Mouse (Mus musculus): ENCODE results near the gene Myo9b. TPM values are rescaled to one million over a fixed set of nuclear protein-coding genes. Genes with fewer than 3 reads are reported as not detected.

The Myo9b gene
- polyA plus RNA-seq (2015; fragmentation: Nextera tagmentation; extraction: Ambion mirVana), result 5.8 and 6.0 TPM in 2 replicates

DNA sequence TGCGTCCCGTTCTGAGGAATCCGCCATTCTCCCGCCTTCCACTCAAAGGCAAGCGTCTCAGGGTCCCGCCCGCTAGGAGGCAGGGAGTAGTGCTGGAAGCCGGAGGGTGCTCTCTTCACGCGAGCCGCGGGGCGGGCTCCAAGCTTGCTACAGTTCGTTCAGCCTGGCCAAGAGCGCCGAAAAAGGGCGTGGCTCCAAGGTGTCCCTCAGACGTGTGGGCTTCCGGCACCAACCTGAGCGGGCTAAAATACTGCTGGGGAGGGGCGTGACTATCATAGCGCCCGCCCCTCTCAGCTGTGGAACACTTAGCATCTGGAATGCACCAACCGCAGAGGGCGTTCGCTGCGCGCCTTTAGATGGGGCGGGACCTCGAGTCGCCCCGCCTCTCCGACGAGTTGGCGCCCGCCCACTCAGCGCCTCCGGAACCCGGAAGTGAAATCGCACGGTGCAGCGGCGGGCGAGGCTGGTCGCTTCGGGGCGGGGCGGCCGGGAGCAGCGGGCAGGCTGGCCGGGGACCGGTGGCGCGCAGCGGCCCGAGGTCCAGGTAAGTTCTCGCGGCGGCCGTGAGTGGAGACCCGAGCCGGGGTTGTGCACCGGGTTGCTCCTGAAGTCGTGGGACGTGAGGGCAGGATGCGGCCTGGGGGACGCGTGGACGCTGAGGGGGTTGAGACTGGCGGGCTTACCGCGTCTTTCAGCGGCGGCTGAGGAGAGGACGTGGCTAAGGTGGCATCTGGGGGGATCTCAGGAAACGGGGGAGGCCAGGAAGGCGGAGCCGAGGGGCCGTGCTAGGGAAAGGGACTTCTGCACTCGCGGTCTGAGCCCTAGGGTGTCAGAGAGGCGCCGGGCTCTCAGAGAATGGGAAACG is at the start of gene Myo9b, which contains the start of gene Haus8:
Myo9b (plus strand) TSS at position 429 of the 865 bp plus-strand sequence.
Haus8 (minus strand) TSS at position 649 of the 865 bp plus-strand sequence.
- H3K4me3 ChIP-seq (ENCODE audit: low read depth, low read length), result peak within 1 kb of the TSS; percentile 84
- peak within 1 kb of the TSS; percentile 77 for H3K9ac ChIP-seq (ENCODE audit: low read length)
- H3K9me3 ChIP-seq (ENCODE audit: control insufficient read depth, low read length), result no peaks in the 10 kb centered on the region
- WGBS, result under 1% methylated on average over 73 of the region's 84 CpGs
- peak within 1 kb of the TSS; percentile 92 for H3K27ac ChIP-seq (replicated peaks)
- DNase-seq (ENCODE audit: low spot score) (peak; percentile 98), ATAC-seq (ENCODE audit: low FRiP score, low TSS enrichment) (peak; percentile 99)
- H3K4me2 ChIP-seq (replicated peaks; ENCODE audit: low read depth), result peak within 1 kb of the TSS; percentile 86
- peaks cover 6% of the 10 kb centered on the region; the same call in 1 of the 2 replicates for H3K4me1 ChIP-seq (replicated peaks; ENCODE audit: control insufficient read depth, insufficient read depth)
- H3K27me3 ChIP-seq (ENCODE audit: control insufficient read depth, insufficient read depth, low read length), result no peaks in the 10 kb centered on the region
- no peaks in the 10 kb centered on the region; the same call in 1 of the 2 replicates for H3K36me3 ChIP-seq (ENCODE audit: control insufficient read depth, insufficient read depth, low read length)
- no peak for TF ChIP-seq EP300 (optimal IDR thresholded peaks at IDR 0.05)
- TF ChIP-seq CTCF (IDR thresholded peaks at IDR 0.05; ENCODE audit: low read depth), result peak; percentile 79

DNA sequence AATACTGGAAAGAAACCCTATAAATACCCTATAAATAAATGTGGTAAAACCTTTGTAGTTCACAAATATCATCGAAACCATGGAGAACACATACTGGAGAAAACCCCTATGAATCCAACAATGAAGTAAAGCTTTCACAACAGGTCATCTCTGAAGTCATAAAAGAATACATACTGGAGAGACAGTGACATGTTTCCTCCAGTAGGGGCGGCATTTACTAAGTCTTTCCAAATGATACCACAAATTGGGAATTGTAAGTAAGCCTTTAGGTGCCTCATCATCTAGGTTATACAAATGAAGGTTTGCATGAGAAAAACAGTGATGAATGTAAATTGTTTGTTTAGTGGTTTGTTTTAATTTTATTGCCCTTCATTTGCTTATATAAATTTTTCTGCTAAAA is 48.0 kb upstream of the Myo9b start:
- no peak overlapping the region for H3K9ac ChIP-seq (ENCODE audit: low read length)
- H3K4me2 ChIP-seq (replicated peaks; ENCODE audit: low read depth), result no peak overlapping the region
- H3K27me3 ChIP-seq (ENCODE audit: control insufficient read depth, insufficient read depth, low read length), result no peaks in the 10 kb centered on the region
- TF ChIP-seq CTCF (IDR thresholded peaks at IDR 0.05; ENCODE audit: low read depth) (peak; percentile 77), EP300 (optimal IDR thresholded peaks at IDR 0.05) (no peak)
- H3K36me3 ChIP-seq (ENCODE audit: control insufficient read depth, insufficient read depth, low read length), result no peaks in the 10 kb centered on the region
- no peak overlapping the region for H3K4me3 ChIP-seq (ENCODE audit: low read depth, low read length)
- ATAC-seq (ENCODE audit: low FRiP score, low TSS enrichment) (no peak), DNase-seq (ENCODE audit: low spot score) (no peak)
- H3K4me1 ChIP-seq (replicated peaks; ENCODE audit: control insufficient read depth, insufficient read depth), result no peaks in the 10 kb centered on the region
- H3K9me3 ChIP-seq (ENCODE audit: control insufficient read depth, low read length), result no peaks in the 10 kb centered on the region
- no peak overlapping the region for H3K27ac ChIP-seq (replicated peaks)
- 51% methylated on average over 2 of the region's 2 CpGs for WGBS

DNA sequence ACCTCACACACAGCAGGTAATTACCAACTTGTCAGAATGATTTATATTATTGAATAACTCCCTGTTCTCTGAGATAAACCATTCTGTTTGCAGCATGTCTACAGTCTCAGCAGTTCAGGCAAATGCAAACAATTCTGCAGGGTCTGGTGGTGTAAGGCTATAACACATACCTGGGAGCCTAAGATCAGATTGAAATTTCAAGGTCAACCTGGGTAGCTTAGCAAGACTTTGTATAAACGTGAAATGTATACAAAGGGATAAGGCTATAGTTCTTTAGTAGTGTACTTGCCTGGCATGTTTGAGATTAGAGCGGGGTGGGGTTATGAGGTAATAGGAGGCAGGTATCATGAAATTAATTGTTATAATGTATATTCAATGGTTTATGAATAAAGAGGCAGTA is 29.8 kb upstream of the Myo9b start:
- Histone ChIP-seq H3K27ac (replicated peaks) (no peak overlapping the region), H3K27me3 (ENCODE audit: control insufficient read depth, insufficient read depth, low read length) (no peaks in the 10 kb centered on the region), H3K9ac (ENCODE audit: low read length) (no peak overlapping the region), H3K4me2 (replicated peaks; ENCODE audit: low read depth) (no peak overlapping the region), H3K9me3 (ENCODE audit: control insufficient read depth, low read length) (no peaks in the 10 kb centered on the region), H3K36me3 (ENCODE audit: control insufficient read depth, insufficient read depth, low read length) (no peaks in the 10 kb centered on the region), H3K4me1 (replicated peaks; ENCODE audit: control insufficient read depth, insufficient read depth) (no peaks in the 10 kb centered on the region), H3K4me3 (ENCODE audit: low read depth, low read length) (no peak overlapping the region)
- DNase-seq (ENCODE audit: low spot score) (peak; percentile 37), ATAC-seq (ENCODE audit: low FRiP score, low TSS enrichment) (peak; percentile 89)
- 25% methylated on average over 2 of the region's 2 CpGs for WGBS
- TF ChIP-seq CTCF (IDR thresholded peaks at IDR 0.05; ENCODE audit: low read depth) (no peak), EP300 (optimal IDR thresholded peaks at IDR 0.05) (no peak)

DNA sequence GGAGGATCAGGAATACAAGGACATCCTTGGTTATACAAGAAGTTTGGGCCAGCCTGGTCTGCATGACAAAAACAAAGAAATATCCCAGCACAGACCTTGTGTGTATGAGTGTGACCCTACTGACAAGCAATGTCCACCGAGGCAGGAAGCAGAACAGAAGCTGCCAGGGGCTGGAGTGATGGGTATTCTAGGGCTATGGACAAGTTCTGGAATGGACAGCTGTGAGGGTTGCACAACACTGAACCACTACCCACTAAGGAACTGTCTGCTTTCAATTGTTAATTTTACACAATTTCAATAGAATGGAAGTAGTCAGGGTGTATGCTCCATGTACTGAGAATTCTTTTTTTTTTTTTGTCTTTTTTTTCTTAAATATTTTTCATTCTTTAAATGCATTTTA is 24.3 kb upstream of the Myo9b start:
- Histone ChIP-seq H3K4me3 (ENCODE audit: low read depth, low read length) (no peak overlapping the region), H3K27ac (replicated peaks) (no peak overlapping the region), H3K9ac (ENCODE audit: low read length) (no peak overlapping the region), H3K4me1 (replicated peaks; ENCODE audit: control insufficient read depth, insufficient read depth) (no peaks in the 10 kb centered on the region), H3K9me3 (ENCODE audit: control insufficient read depth, low read length) (no peaks in the 10 kb centered on the region), H3K27me3 (ENCODE audit: control insufficient read depth, insufficient read depth, low read length) (no peaks in the 10 kb centered on the region), H3K36me3 (ENCODE audit: control insufficient read depth, insufficient read depth, low read length) (no peaks in the 10 kb centered on the region), H3K4me2 (replicated peaks; ENCODE audit: low read depth) (no peak overlapping the region)
- TF ChIP-seq CTCF (IDR thresholded peaks at IDR 0.05; ENCODE audit: low read depth) (no peak), EP300 (optimal IDR thresholded peaks at IDR 0.05) (no peak)
- ATAC-seq (ENCODE audit: low FRiP score, low TSS enrichment), result no peak
- no peak for DNase-seq (ENCODE audit: low spot score)
- 95% methylated on average over 1 of the region's 1 CpGs for WGBS

DNA sequence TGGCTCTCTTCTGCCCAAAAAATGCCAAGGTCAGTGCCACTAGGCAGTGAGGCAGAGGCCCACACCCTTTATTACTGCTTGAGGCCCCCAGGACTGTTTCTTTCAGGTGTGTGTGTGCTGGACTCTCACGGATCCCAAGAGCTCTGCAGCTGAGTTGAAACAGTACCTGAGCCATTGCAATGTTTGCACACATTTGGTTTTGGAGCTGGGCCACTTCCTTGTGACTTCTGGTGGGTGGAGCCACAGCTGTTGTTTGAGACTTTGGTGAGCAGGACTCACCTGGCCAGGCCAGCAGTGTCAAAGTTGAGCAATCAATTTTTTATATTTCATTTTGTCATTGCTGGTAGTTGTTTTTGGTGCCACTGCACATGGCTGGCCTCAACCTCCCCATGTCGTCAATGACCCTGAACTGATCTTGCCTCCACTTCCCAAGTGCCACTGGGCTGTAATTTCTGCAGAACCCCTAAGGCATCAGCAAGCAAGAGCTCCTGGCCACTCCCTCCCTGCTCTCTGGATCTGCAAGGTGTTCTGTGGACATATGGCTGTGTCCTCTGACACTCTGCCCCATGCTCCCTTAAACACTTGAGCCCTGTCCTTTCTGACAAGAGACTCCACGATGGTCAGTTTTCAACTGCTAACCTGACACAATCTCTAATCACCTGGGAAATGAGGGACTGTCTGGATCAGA is 15.8 kb upstream of the Myo9b start:
- DNase-seq (ENCODE audit: low spot score), result peak; percentile 86
- H3K27ac ChIP-seq (replicated peaks), result peak overlapping the region; percentile 56; the same call in 1 of the 2 replicates
- no peaks in the 10 kb centered on the region for H3K4me1 ChIP-seq (replicated peaks; ENCODE audit: control insufficient read depth, insufficient read depth)
- TF ChIP-seq CTCF (IDR thresholded peaks at IDR 0.05; ENCODE audit: low read depth) (no peak), EP300 (optimal IDR thresholded peaks at IDR 0.05) (no peak)
- no peak overlapping the region for H3K4me2 ChIP-seq (replicated peaks; ENCODE audit: low read depth)
- no peak overlapping the region for H3K9ac ChIP-seq (ENCODE audit: low read length)
- H3K4me3 ChIP-seq (ENCODE audit: low read depth, low read length), result no peak overlapping the region
- ATAC-seq (ENCODE audit: low FRiP score, low TSS enrichment), result peak; percentile 90
- H3K9me3 ChIP-seq (ENCODE audit: control insufficient read depth, low read length), result no peaks in the 10 kb centered on the region
- no peaks in the 10 kb centered on the region for H3K27me3 ChIP-seq (ENCODE audit: control insufficient read depth, insufficient read depth, low read length)
- 78% methylated on average over 3 of the region's 3 CpGs for WGBS
- H3K36me3 ChIP-seq (ENCODE audit: control insufficient read depth, insufficient read depth, low read length), result no peaks in the 10 kb centered on the region; the same call in 1 of the 2 replicates
